Mouse (Mus musculus): Measurements from ENCODE around the gene Prdx1. TPM values are rescaled to one million over a fixed set of nuclear protein-coding genes. Genes with fewer than 3 reads are reported as not detected.

The Prdx1 gene
- polyA plus RNA-seq, 2 experiments, result 234 to 916 TPM

GRCm38 (mm10) chr4:116708201-116708764, 22.9 kb downstream of the Prdx1 start, which contains the start of the genes Mmachc and Ccdc163:
Gene Mmachc, minus strand, starts transcription at chr4:116708406.
Gene Ccdc163, plus strand, starts transcription at chr4:116708509.
- Histone ChIP-seq H3K9me3 (ENCODE audit: control insufficient read depth, low read length) (no peaks in the 10 kb centered on the region), H3K4me3 (ENCODE audit: insufficient read depth in 1 of 2, low read depth in 2 of 2, low read length in 2 of 2) (peak within 1 kb of the TSS; percentile 70 to 94), H3K36me3 (replicated peaks; ENCODE audit: control insufficient read depth, insufficient read depth, low read depth) (no peaks in the 10 kb centered on the region; the same call in 1 of the 2 replicates), H3K27me3 (ENCODE audit: control insufficient read depth, insufficient read depth, low read length) (no peaks in the 10 kb centered on the region), H3K4me1 (replicated peaks; ENCODE audit: control insufficient read depth in 2 of 2, insufficient read depth in 2 of 2, low read length in 1 of 2) (peaks cover 5 to 6% of the 10 kb centered on the region in 2 experiments; a peak in 3 of 4 replicates), H3K4me2 (ENCODE audit: low read depth) (peak within 1 kb of the TSS; percentile 84), H3K9ac (replicated peaks) (peak within 1 kb of the TSS; percentile 71), H3K27ac (peak within 1 kb of the TSS; percentile 7)
- peak; percentile 58 for TF ChIP-seq EP300 (IDR thresholded peaks at IDR 0.05; ENCODE audit: low read depth)
- TF ChIP-seq CTCF (IDR thresholded peaks at IDR 0.05; ENCODE audit: low read depth), result peak; percentile 37; the same call in 1 of the 2 replicates
- peak; percentile 96 for ATAC-seq (ENCODE audit: insufficient read depth)
- under 1% methylated on average over 29 of the region's 29 CpGs for WGBS (ENCODE audit: insufficient replicate concordance)
- peak; percentile 89 to 96 (median 93) for DNase-seq (ENCODE audit: low read depth in 3 of 3, low spot score in 3 of 3)

- TF ChIP-seq EP300 (IDR thresholded peaks at IDR 0.05; ENCODE audit: low read depth), result no peak
- no peak for TF ChIP-seq CTCF (IDR thresholded peaks at IDR 0.05; ENCODE audit: low read depth)
- H3K9me3 ChIP-seq (ENCODE audit: control insufficient read depth, low read length), result no peaks in the 10 kb centered on the region
- ATAC-seq (ENCODE audit: insufficient read depth), result peak; percentile 2; the same call in 1 of the 2 replicates
- H3K27ac ChIP-seq, result peak overlapping the region; percentile 7
- H3K9ac ChIP-seq (replicated peaks), result peak overlapping the region; percentile 67
- WGBS (ENCODE audit: insufficient replicate concordance), result 4% methylated on average over 9 of the region's 9 CpGs
- peaks cover 5 to 6% of the 10 kb centered on the region in 2 experiments; a peak in 3 of 4 replicates for H3K4me1 ChIP-seq (replicated peaks; ENCODE audit: control insufficient read depth in 2 of 2, insufficient read depth in 2 of 2, low read length in 1 of 2)
- peak overlapping the region; percentile 84 for H3K4me2 ChIP-seq (ENCODE audit: low read depth)
- peak overlapping the region; percentile 70 to 94 for H3K4me3 ChIP-seq (ENCODE audit: insufficient read depth in 1 of 2, low read depth in 2 of 2, low read length in 2 of 2)
- DNase-seq (ENCODE audit: low read depth in 3 of 3, low spot score in 3 of 3), result no peak
- H3K36me3 ChIP-seq (replicated peaks; ENCODE audit: control insufficient read depth, insufficient read depth, low read depth), result no peaks in the 10 kb centered on the region; the same call in 1 of the 2 replicates
- H3K27me3 ChIP-seq (ENCODE audit: control insufficient read depth, insufficient read depth, low read length), result no peaks in the 10 kb centered on the region
Observed at GRCm38 (mm10) chr4:116708791-116709390, 23.5 kb downstream of the Prdx1 start.

GRCm38 (mm10) chr4:116710154-116710553, 24.8 kb downstream of the Prdx1 start:
- 72% methylated on average over 2 of the region's 2 CpGs for WGBS (ENCODE audit: insufficient replicate concordance)
- TF ChIP-seq CTCF (IDR thresholded peaks at IDR 0.05; ENCODE audit: low read depth), result no peak
- TF ChIP-seq EP300 (IDR thresholded peaks at IDR 0.05; ENCODE audit: low read depth), result no peak
- ATAC-seq (ENCODE audit: insufficient read depth) (no peak), DNase-seq (ENCODE audit: low read depth in 3 of 3, low spot score in 3 of 3) (no peak)
- Histone ChIP-seq H3K9me3 (ENCODE audit: control insufficient read depth, low read length) (no peaks in the 10 kb centered on the region), H3K4me3 (ENCODE audit: insufficient read depth in 1 of 2, low read depth in 2 of 2, low read length in 2 of 2) (no peak overlapping the region), H3K4me2 (ENCODE audit: low read depth) (no peak overlapping the region), H3K4me1 (replicated peaks; ENCODE audit: control insufficient read depth in 2 of 2, insufficient read depth in 2 of 2, low read length in 1 of 2) (peaks cover 5 to 6% of the 10 kb centered on the region in 2 experiments; a peak in 3 of 4 replicates), H3K9ac (replicated peaks) (no peak overlapping the region), H3K36me3 (replicated peaks; ENCODE audit: control insufficient read depth, insufficient read depth, low read depth) (no peaks in the 10 kb centered on the region), H3K27ac (no peak overlapping the region), H3K27me3 (ENCODE audit: control insufficient read depth, insufficient read depth, low read length) (no peaks in the 10 kb centered on the region)

DNA sequence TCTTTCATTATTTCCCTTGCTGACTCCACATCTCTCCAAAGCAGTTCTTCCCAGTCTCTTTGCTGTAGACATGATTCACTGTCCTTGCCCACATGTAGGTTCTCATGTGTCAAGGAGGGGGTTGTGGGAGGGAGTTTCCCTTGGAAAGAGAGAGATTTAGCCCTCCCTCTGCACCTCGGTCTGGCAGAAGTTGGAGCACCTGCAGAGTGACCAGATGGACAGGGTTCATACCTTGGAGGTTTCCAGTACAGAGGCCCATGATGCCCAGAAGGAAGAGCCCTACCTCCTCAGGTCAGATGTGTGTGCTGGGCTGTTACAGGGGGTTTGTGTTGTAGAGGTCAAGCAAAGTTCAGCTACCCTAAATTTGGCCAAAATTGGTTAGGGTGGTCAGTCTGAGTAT, 27.2 kb downstream of the Prdx1 start:
- H3K4me3 ChIP-seq (ENCODE audit: insufficient read depth in 1 of 2, low read depth in 2 of 2, low read length in 2 of 2), result no peak overlapping the region
- H3K27me3 ChIP-seq (ENCODE audit: control insufficient read depth, insufficient read depth, low read length), result no peaks in the 10 kb centered on the region
- no peaks in the 10 kb centered on the region for H3K9me3 ChIP-seq (ENCODE audit: control insufficient read depth, low read length)
- no peak for ATAC-seq (ENCODE audit: insufficient read depth)
- DNase-seq (ENCODE audit: low read depth in 3 of 3, low spot score in 3 of 3), result no peak
- no peaks in the 10 kb centered on the region for H3K36me3 ChIP-seq (replicated peaks; ENCODE audit: control insufficient read depth, insufficient read depth, low read depth)
- H3K27ac ChIP-seq, result no peak overlapping the region
- no peak overlapping the region for H3K9ac ChIP-seq (replicated peaks)
- TF ChIP-seq EP300 (IDR thresholded peaks at IDR 0.05; ENCODE audit: low read depth) (no peak), CTCF (IDR thresholded peaks at IDR 0.05; ENCODE audit: low read depth) (no peak)
- H3K4me2 ChIP-seq (ENCODE audit: low read depth), result no peak overlapping the region
- WGBS (ENCODE audit: insufficient replicate concordance), result 35% methylated on average over 1 of the region's 1 CpGs
- peaks cover 3 to 6% of the 10 kb centered on the region in 2 experiments; a peak in 2 of 4 replicates for H3K4me1 ChIP-seq (replicated peaks; ENCODE audit: control insufficient read depth in 2 of 2, insufficient read depth in 2 of 2, low read length in 1 of 2)

GRCm38 (mm10) chr4:116719396-116719795, 34.1 kb downstream of the Prdx1 start:
- TF ChIP-seq CTCF (IDR thresholded peaks at IDR 0.05; ENCODE audit: low read depth), result peak; percentile 81
- TF ChIP-seq EP300 (IDR thresholded peaks at IDR 0.05; ENCODE audit: low read depth), result no peak
- H3K4me2 ChIP-seq (ENCODE audit: low read depth), result no peak overlapping the region
- H3K4me3 ChIP-seq (ENCODE audit: insufficient read depth in 1 of 2, low read depth in 2 of 2, low read length in 2 of 2), result no peak overlapping the region
- H3K27me3 ChIP-seq (ENCODE audit: control insufficient read depth, insufficient read depth, low read length), result no peaks in the 10 kb centered on the region
- DNase-seq (ENCODE audit: low read depth in 3 of 3, low spot score in 3 of 3) (peak; percentile 64 to 69 (median 68)), ATAC-seq (ENCODE audit: insufficient read depth) (no peak)
- no peak overlapping the region for H3K9ac ChIP-seq (replicated peaks)
- peaks cover 3 to 4% of the 10 kb centered on the region in 2 experiments; a peak in 1 of 4 replicates for H3K4me1 ChIP-seq (replicated peaks; ENCODE audit: control insufficient read depth in 2 of 2, insufficient read depth in 2 of 2, low read length in 1 of 2)
- H3K9me3 ChIP-seq (ENCODE audit: control insufficient read depth, low read length), result no peaks in the 10 kb centered on the region
- WGBS (ENCODE audit: insufficient replicate concordance), result 16% methylated on average over 3 of the region's 3 CpGs
- no peaks in the 10 kb centered on the region for H3K36me3 ChIP-seq (replicated peaks; ENCODE audit: control insufficient read depth, insufficient read depth, low read depth)
- no peak overlapping the region for H3K27ac ChIP-seq
